Mouse (Mus musculus) kidney, adult 2 months (tissue): ENCODE data around the gene Tmem51.

Source experiments
- CTCF ChIP-seq: fragments of 200-500 bp; conservative IDR thresholded peaks from 2 replicates; pipeline ENCODE4 v1.5.1; 2011; ENCODE audit warnings: low read depth, mild to moderate bottlenecking, control low read depth, low read length, moderate library complexity, mixed read lengths; ENCODE audit not compliant: insufficient read depth, insufficient read length
- POLR2A ChIP-seq: fragments of 200-500 bp; IDR thresholded peaks from one replicate; pipeline ENCODE4 v1.6.1; 2011; ENCODE audit warnings: low read depth, low read length, control low read depth

GRCm38 (mm10) chr4:142127275-142127788, 43.2 kb upstream of the Tmem51 start:
- TF ChIP-seq CTCF (no peak), POLR2A (no peak)
